Mouse (Mus musculus) thymus, postnatal 25 days (tissue): ENCODE data around the gene Gm3417.
"Not testable (repeated sequence)": the region's sequence is repeated elsewhere in the genome, so short reads cannot be mapped to it uniquely, and the experiment has no call there.

Experiments used
- DNase-seq: peaks from one replicate; pipeline ENCODE4 v3.0.0; 2022

Gm3417 gene

GRCm38 (mm10) chr17:14958686-14959327 is 19.8 kb downstream of the Gm3417 start:
- DNase-seq = peak; percentile 18

DNA sequence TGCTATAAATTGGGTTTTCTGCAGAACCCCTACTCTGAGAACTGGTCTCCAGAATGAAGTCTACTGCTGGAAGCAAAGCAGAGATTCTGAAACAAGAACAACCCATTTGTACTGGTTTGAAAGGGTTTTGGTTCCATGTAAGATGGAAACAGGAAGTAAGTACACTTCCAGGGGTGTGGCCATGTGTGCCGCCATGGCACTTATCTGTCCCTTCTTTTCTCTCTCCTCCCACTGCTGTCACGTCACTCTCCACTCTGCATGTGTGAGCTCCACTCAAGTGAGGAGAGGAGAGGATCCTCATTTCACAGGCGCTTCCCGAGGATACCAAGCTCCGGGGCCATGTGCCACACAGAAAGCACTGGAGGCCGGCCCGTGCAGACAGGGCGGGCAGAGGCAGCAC is 25.1 kb downstream of the Gm3417 start:
- DNase-seq = no peak

GRCm38 (mm10) chr17:14949161-14949827 is 29.3 kb downstream of the Gm3417 start:
- DNase-seq = no peak

DNA sequence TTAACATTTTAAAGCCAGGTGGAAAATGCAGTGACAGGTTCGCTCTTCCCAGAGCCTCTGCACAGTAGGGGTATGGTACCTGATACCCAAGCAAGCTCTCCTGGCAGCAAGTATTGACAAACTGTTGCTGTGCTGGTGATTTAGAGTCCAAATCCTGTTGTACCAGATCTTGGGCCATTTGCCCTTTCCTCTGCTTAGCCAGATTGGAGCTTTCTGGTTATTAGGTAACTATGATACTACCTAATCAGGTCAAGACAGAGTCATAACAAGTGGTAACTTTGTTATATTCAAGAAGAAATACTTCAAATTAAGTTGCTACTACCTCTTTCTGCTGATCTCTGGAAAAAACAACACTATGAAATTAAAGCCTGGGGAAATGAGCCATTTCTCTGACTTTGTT is 34.0 kb downstream of the Gm3417 start:
- DNase-seq = no peak

- DNase-seq = no peak
Measured at GRCm38 (mm10) chr17:14943729-14944059, 34.9 kb downstream of the Gm3417 start.

- DNase-seq = peak; percentile 97
Measured at GRCm38 (mm10) chr17:14943009-14943728, 35.4 kb downstream of the Gm3417 start, which contains the start of the genes Wdr27 and 1600012H06Rik. Gene Wdr27, minus strand, starts transcription at chr17:14943158. Gene 1600012H06Rik, plus strand, starts transcription at chr17:14943184.

DNA sequence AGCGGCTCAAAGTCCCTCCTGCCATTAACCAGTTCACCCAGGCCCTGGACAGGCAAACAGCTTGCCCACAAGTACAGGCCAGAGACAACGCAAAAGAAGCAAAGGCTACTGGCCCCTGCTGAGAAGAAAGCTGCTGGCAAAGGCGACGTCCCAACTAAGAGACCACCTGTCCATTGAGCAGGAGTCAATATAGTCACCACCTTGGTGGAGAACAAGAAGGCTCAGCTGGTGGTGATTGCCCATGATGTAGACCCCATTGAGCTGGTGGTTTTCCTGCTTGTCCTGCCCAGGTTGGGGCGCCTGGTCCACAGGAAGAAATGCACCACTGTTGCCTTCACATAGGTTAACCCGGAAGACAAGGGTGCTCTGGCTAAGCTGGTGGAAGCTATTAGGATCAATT is 36.4 kb downstream of the Gm3417 start:
- DNase-seq = not testable (repeated sequence)

DNA sequence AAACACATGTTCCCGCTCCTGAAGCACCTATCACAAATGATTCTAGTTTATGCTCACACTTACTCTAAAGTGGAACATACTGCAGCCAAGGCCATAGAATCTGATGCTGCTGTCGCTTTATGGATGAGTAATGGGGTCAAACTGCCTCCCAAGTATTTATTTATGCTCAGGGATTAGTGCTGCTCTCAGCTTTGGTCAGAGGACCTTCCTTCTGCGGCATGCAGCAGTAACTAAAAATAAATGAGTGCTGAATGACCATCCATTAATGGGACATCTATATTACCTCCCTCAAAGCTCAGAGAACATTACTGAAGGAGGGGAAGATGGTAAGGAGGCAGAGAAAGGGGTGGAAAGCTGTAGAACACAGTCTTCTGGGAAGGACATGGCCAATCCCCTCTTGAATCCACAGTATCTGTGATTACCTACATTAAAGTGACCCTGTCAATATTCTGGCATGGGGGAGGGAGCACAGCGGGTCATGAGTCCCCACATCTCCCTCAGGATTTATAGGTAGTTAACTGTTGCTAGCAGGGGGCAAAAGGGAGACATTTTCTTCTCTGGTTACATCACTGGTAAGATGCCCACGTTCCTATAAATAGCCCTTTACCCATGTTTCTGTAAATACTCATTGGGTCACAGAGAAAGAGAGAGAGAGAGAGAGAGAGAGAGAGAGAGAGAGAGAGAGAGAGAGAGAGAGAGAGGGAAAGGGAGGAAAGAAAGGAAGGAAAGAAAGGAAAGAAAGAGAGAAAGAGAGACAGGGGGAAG is 42.6 kb downstream of the Gm3417 start:
- no peak for DNase-seq

- DNase-seq = not testable (repeated sequence)
Measured at GRCm38 (mm10) chr17:14935280-14935679, 43.3 kb downstream of the Gm3417 start.

- no peak for DNase-seq
Measured at GRCm38 (mm10) chr17:14931469-14931868, 47.1 kb downstream of the Gm3417 start.

DNA sequence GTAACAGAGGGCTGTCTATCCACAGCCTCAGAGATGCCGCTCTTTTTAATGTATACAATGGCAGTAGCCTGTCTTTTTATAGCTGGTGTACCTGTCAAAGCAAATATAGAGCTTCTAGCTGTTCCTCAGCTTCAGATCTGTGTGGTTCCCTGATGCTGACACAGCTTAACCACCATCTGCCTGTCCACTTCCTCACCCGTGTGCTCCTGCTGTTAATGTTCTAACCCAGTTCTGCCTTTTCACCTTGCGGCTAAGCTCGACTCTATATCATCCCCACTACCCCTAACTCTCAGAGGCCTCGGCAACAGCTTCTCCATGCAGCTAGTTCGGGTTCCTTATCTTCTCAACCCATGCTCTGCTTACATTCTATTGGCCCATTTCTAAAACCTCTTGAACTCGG is 47.9 kb downstream of the Gm3417 start:
- no peak for DNase-seq

GRCm38 (mm10) chr17:14928631-14929030 is 50.0 kb downstream of the Gm3417 start:
- no peak for DNase-seq

- DNase-seq = no peak
Measured at GRCm38 (mm10) chr17:14927644-14928218, 50.9 kb downstream of the Gm3417 start.

DNA sequence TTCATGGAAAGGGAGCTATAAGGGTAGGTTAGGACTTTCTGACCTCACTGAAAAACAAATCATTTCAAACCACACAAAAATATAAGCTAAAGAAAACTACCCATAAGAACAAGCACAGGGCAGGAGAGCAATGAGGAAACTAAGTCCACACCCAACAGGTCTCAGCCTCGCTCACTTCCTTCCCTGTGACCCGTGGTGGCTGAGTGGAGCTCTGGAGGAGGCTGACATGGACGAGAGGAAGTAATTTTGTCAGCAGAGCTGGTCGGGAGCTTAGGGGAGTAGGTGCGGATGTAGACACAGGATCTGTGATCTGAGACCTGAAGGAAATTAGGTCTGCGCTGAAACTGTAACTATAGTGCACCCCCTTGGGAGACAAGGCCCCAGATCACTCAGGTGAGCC is 57.0 kb downstream of the Gm3417 start:
- no peak for DNase-seq

DNA sequence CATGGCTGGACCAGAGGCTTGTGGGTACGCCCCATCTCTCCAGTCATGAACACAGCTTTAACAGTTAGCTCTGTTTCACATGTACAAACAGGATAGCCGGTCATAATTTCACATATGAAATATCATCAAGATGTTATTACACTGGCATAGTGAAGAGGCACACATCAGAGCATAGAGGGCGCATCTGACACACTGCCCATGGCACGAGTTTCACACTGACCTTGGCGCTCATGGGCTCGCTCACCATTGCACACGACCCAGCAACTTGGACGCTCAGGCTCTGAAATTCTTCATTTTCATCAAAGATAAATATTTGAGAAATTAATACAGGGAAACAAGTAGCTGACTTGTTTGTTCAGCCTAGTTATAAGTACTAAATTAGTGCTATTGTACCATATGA is 60.7 kb downstream of the Gm3417 start:
- no peak for DNase-seq

DNA sequence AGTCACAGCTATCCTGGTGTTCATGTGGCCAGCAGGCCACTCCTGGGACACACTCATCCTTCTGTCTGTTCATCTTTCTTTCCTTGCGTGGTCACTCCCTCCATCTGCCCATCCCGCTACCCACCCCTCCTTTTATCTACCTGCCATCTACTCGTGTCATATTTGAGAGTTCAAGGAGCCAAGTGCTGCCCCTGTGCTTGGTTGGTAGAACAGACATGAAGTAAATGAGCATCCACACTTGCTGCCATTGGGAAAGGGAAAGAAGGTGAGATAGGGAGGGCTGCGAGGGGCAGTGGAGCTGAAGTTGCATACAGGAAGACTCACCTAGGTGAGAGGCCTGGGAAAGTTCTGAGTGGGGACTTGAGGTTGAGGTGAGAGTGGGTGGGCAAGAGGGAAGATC is 64.2 kb downstream of the Gm3417 start:
- no peak for DNase-seq
